Mouse (Mus musculus): Measurements from ENCODE around the gene Gm973.

The Gm973 gene

GRCm38 (mm10) chr1:59516026-59516917 lies at the start of gene Gm973:
Gene Gm973 (plus strand): TSS chr1:59516264.
- DNase-seq (ENCODE audit: low spot score in 2 of 2), result peak; percentile 61 to 68

GRCm38 (mm10) chr1:59469170-59469569 lies 46.9 kb upstream of the Gm973 start:
- no peak for DNase-seq (ENCODE audit: low spot score in 2 of 2)

GRCm38 (mm10) chr1:59470766-59471165 lies 45.3 kb upstream of the Gm973 start:
- DNase-seq (ENCODE audit: low spot score in 2 of 2), result no peak

- no peak for DNase-seq (ENCODE audit: low spot score in 2 of 2)
Observed at GRCm38 (mm10) chr1:59472368-59473180, 43.5 kb upstream of the Gm973 start.

- no peak for DNase-seq (ENCODE audit: low spot score in 2 of 2)
Observed at GRCm38 (mm10) chr1:59473181-59473555, 42.9 kb upstream of the Gm973 start.

GRCm38 (mm10) chr1:59475618-59476017 lies 40.4 kb upstream of the Gm973 start:
- DNase-seq (ENCODE audit: low spot score in 2 of 2), result no peak

GRCm38 (mm10) chr1:59478911-59479310 lies 37.2 kb upstream of the Gm973 start:
- no peak for DNase-seq (ENCODE audit: low spot score in 2 of 2)

- DNase-seq (ENCODE audit: low spot score in 2 of 2), result no peak
Observed at GRCm38 (mm10) chr1:59480821-59481455, 35.1 kb upstream of the Gm973 start.

- peak; percentile 79 to 80 for DNase-seq (ENCODE audit: low spot score in 2 of 2)
Observed at GRCm38 (mm10) chr1:59481456-59482291, 34.4 kb upstream of the Gm973 start.

GRCm38 (mm10) chr1:59482331-59482695 lies 33.8 kb upstream of the Gm973 start, which contains the start of gene Fzd7:
Gene Fzd7 (plus strand): TSS chr1:59482424.
- DNase-seq (ENCODE audit: low spot score in 2 of 2), result no peak

GRCm38 (mm10) chr1:59482696-59483520 lies 33.2 kb upstream of the Gm973 start:
- peak in 1 of 2 experiments; percentile 28 for DNase-seq (ENCODE audit: low spot score in 2 of 2)

GRCm38 (mm10) chr1:59483521-59484245 lies 32.4 kb upstream of the Gm973 start:
- peak; percentile 62 to 71 for DNase-seq (ENCODE audit: low spot score in 2 of 2)

- DNase-seq (ENCODE audit: low spot score in 2 of 2), result no peak
Observed at GRCm38 (mm10) chr1:59484314-59484713, 31.8 kb upstream of the Gm973 start.

- DNase-seq (ENCODE audit: low spot score in 2 of 2), result no peak
Observed at GRCm38 (mm10) chr1:59484791-59485785, 31.0 kb upstream of the Gm973 start.

- DNase-seq (ENCODE audit: low spot score in 2 of 2), result no peak
Observed at GRCm38 (mm10) chr1:59485803-59486202, 30.3 kb upstream of the Gm973 start.

GRCm38 (mm10) chr1:59487651-59488051 lies 28.4 kb upstream of the Gm973 start:
- no peak for DNase-seq (ENCODE audit: low spot score in 2 of 2)

- DNase-seq (ENCODE audit: low spot score in 2 of 2), result no peak
Observed at GRCm38 (mm10) chr1:59488481-59488880, 27.6 kb upstream of the Gm973 start.

- DNase-seq (ENCODE audit: low spot score in 2 of 2), result no peak
Observed at GRCm38 (mm10) chr1:59488991-59489390, 27.1 kb upstream of the Gm973 start.

Data from right cerebral cortex, adult 2 months (tissue).